Mouse (Mus musculus) retina, embryonic 14.5 days (tissue): ENCODE measurements around the gene Dnhd1.
"Not testable (repeated sequence)": the region's sequence is repeated elsewhere in the genome, so short reads cannot be mapped to it uniquely, and the experiment has no call there.

ENCODE experiments used
- DNase-seq: peaks from one replicate; pipeline ENCODE4 v3.0.0-alpha.2; 2015; ENCODE audit warnings: low spot score

The Dnhd1 gene

DNA sequence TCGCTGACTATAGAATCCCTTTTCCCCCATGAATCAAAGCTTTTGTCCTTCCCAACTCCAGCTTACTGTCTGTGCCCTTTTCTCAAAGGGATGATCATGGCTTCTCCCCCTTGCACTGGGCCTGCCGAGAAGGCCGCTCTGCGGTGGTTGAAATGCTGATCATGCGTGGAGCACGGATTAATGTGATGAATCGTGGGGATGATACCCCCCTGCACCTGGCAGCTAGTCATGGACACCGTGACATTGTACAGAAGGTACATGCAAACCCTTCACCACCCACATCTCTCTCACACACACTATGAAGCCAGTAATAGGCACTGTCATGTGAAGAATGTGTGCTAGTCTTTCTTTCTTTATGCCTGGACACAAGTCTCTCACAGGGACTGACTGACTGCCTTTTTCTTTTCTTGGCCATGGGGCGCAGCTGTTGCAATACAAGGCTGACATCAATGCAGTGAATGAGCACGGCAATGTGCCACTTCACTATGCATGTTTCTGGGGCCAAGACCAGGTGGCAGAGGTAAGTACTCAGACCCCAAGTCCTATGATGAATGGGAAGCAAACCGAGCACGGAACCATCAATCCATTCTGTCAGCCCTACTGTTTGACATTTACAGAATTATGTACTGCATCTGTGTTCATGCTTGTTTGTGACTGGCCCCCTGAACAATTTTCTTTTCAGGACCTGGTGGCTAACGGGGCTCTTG is 89.6 kb downstream of the Dnhd1 start:
- no peak for DNase-seq

DNA sequence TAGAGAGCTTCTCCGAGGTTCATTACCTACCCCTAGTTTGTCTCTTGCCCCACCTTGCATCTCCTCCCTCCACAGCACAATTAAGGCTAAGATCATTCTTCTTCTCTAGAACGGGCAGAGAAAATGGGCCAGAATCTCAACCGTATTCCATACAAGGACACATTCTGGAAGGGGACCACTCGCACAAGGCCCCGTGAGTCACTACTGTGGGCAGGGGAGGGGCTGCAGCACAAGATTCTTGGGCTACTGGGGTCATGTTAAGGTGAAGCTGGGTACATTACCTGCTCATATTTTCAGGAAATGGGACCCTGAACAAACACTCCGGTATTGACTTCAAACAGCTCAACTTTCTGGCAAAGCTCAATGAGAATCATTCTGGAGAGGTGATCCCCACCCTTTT is 90.2 kb downstream of the Dnhd1 start:
- no peak for DNase-seq

- no peak for DNase-seq
Observed at GRCm38 (mm10) chr7:105741978-105742377, 91.4 kb downstream of the Dnhd1 start.

- DNase-seq = not testable (repeated sequence)
Observed at GRCm38 (mm10) chr7:105742539-105743215, 92.0 kb downstream of the Dnhd1 start.

DNA sequence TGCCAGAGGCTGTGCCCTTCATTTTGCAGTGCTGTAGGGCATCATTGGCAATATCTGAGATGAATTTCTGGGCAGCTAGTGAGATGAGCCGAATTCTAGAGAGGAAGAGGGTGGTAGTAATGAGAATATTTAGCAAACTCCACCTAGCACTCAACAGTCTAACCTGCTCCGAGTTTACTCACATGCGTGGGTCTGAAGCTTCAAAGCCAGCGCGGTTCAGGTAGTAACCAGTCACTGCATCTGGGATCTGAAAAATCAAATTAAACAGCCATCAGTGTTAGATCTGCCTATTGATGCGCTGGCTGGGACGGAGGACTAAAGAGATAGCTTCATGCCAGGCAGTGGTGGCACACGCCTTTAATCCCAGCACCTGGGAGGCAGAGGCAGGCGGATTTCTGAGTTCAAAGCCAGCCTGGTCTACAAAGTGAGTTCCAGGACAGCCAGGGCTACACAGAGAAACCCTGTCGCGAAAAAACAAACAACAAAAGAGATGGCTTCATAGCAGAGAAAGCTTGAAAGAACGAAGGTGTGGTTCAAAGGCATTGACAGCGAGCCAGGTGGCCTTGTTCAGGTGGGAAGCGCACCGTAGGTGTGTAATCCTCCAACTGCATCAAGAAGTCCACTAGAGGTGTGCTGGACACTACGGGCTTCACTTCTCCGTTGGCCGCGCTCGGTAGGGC is 92.8 kb downstream of the Dnhd1 start:
- DNase-seq = not testable (repeated sequence)

DNA sequence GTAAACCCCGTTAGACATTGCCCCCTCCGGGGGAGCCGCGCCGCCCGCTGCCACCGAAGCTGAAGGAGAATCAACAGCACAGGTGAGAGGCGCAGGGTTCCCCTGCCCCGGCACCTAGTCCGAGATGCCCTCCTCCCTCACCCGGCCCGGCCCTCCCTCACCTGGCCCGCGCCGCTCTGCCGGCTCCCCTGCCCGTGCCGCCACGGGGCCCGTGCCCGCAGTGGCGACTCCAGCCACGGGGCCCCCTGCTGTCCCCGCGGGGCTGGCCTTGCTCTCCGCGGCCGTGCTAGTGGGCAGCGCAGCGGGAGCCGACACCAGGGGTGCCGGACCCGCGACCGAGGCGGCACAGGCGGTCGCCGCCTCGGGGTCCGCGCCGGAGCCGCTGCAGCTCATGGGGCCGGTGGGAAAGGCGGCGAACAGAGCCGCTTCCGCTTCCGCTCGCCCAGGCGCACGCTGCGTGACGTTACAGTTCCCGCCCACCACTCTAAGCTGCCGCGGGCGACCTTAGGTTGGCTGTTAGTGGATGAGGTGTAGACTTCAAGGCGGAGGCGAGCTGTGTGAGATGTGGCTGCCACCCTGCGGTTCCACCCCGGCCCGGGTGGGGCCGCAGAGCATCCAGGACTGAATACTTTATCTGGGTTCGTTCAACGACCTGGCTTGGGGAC is 93.4 kb downstream of the Dnhd1 start, which contains the start of gene Taf10:
TSS of gene Taf10 (minus strand) at position 436 of the 665 bp plus-strand sequence.
- DNase-seq = peak; percentile 91

- no peak for DNase-seq
Observed at GRCm38 (mm10) chr7:105747776-105748175, 97.1 kb downstream of the Dnhd1 start.

DNA sequence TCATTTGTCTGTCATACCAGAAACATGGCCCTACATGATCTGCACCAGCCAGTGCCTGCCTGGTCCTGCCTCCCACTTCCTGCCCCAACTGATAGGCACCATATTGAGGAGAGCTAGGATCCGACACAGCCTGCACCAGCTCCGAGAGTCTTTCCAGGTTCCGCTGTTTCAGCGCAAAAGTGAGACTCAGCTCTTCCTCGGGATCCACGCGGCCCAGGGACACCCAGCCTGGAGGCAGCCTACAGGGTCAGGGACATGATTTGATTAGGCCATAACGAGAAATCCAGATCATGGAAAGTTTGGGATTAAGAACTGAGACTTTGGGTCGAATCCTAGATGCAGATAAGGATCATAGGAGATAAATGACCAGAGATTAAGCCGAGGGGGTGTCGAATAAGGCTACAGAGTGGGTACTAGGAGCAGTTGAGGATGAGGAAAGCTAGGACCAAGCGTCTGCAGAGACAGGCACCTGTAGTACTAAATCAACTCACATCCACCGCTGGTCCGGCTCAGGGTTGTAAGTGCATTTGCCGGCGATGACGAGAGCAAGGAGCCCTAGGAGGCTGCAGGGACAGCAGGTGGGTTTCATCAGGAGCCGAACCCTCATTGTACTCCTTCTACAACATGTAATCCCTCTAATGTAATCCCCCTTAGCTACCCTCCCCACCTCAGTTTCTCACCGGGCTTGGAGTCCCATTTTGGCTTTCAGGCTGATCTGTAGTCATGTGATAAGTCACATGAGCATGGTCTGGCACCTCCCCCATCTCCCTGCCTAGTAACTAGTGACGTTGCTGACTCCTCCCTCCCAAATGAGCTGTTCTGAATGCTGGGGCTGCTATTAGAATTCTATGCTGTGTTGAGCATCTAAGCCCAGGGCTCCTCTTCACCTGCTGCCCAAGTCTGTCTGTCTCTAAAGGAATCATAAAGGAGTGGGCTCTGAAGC is 101.1 kb downstream of the Dnhd1 start, which contains the start of gene Tpp1:
TSS of gene Tpp1 (minus strand) at position 745 of the 943 bp plus-strand sequence.
- peak; percentile 94 for DNase-seq

DNA sequence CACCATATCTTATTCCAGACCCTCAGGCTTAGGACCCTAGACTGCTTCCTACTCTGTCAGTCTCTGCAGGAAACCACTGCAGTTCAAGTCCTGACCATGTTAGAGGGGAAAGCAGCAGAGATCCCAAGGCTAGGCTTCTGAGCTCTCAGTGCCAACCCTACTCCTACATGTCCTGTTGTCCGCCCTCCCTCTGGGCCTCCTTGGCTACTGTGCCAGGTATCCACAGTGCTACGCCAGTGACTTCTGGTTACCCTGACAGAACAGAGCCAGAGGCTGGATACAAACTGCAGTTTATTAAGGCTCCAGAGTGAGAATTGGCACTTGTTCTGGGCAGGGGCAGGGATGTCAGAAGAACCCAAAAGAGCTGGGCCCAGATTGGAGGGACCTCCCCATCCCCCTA is 102.1 kb downstream of the Dnhd1 start:
- DNase-seq = no peak

GRCm38 (mm10) chr7:105753281-105753680 is 102.7 kb downstream of the Dnhd1 start:
- DNase-seq = no peak

DNA sequence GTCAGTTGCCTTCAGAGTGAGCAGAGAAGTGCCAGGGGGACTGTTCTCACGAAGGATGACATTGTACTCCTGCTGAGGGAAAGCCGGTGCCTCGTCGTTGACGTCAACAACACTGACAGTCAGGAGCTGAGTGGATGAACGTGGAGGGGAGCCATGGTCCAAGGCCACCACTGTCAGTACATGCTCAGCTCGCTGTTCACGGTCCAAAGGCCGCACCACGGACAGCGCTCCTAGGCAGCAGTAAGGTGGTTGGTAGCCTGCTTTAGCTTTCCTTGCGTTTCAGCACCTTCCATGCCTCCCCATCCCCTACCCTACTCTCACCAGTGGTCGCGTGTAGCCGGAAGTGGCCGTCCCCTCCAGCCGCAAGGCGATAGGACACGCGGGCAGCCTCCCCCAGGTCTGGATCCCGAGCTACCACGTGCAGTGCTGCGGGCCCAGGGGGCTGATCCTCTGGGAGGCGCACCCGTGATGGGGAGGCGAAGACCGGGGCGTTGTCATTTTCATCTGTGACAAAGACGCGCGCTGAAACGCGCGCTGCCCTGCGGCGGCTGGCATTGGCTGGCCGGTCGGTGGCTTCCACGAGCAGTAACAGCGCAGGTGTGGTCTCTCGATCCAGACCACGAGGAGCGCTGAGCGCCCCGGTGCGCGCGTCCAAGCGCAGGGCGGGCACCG is 111.3 kb downstream of the Dnhd1 start:
- no peak for DNase-seq

- no peak for DNase-seq
Observed at GRCm38 (mm10) chr7:105762517-105763270, 112.1 kb downstream of the Dnhd1 start.

- no peak for DNase-seq
Observed at GRCm38 (mm10) chr7:105764331-105764730, 113.7 kb downstream of the Dnhd1 start.

GRCm38 (mm10) chr7:105767729-105768165 is 117.1 kb downstream of the Dnhd1 start:
- DNase-seq = no peak

GRCm38 (mm10) chr7:105769959-105770358 is 119.3 kb downstream of the Dnhd1 start:
- DNase-seq = no peak
